Mouse (Mus musculus): ENCODE results near the gene Vopp1.
A peak's percentile ranks its signal among the peaks of the same experiment; 100 is the strongest.

Gene Vopp1

GRCm38 (mm10) chr6:57701686-57702085, 123.3 kb downstream of the Vopp1 start:
- DNase-seq = peak; percentile 9

GRCm38 (mm10) chr6:57693116-57693515, 131.8 kb downstream of the Vopp1 start:
- DNase-seq = no peak

DNA sequence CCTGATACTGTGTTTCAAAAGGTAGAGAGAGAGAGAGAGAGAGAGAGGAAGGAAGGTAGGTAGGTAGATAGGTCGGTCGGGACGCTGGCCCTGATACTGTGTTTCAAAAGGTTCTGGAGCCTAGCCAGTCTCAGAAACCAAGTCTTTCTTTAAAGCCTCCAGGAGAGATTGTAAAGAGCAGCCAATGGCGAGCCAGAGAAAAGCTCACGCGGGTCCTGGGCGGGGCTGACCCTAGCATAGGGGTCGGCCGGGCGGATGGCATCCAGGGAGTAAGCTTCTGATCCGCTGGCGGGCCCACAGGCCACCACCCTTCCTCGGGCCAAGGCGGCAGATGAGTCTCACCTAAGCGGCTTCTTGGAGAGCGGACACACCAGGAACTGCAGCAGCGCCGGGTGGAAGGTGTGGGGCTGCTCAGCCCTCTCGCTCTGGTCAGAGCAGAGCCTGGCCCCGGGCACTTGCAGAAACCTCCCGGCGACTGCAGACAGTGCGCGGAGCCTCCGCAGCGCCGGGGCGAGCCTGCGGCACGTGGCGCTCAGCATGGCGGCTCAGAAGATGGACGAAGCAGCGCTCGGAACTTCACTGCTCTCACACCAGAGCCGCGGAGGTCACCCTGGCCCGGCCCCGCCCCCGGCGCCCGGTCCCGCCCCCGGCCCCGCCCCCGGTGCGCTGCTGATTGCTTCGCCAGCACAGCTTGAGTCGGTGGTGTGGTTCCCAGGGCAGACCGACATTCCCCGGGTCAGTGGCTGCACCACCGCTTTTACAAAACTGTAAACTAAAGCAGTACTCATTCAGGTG, 133.3 kb downstream of the Vopp1 start, which contains the start of gene Pyurf:
Gene Pyurf, minus strand, starts transcription at position 612 of the 795 bp plus-strand sequence.
- peak; percentile 89 for DNase-seq

DNA sequence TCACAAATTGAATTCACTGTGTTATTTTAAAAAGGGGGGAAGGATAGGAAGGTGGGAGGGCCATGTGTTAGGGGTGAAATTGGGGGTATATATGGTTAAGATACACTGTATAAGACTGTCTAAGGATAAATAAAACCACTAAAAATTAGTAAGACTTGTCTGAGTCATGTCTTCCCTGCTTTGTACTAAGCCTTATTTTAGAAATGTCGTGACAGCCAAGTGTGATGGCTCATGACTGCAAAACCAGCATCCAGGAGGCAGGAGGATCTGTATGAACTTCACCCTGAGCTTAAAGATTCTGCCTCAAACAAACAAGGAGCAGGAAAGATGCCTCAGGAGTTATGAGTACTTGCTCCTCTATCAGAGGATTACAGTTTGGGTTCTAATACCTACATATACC, 140.8 kb downstream of the Vopp1 start:
- DNase-seq = no peak
